Mouse (Mus musculus) hindbrain, embryonic 15.5 days (tissue): Measurements from ENCODE around the gene Uqcc1. TPM values are rescaled to one million over a fixed set of nuclear protein-coding genes. Genes with fewer than 3 reads are reported as not detected.

Experiments used
- ATAC-seq: fragments of 200-750 bp; cut with Nextera tagmentation; 2 replicates; pipeline ENCODE4 v1.8.0; 2017; ENCODE audit warnings: low read depth, moderate number of reproducible peaks, moderate TSS enrichment; ENCODE audit not compliant: low FRiP score
- H3K27ac ChIP-seq: fragments of 300-500 bp; sonication (generic); replicated peaks from 2 replicates; pipeline ENCODE4 v1.5.1; 2015; ENCODE audit warnings: mild to moderate bottlenecking, inconsistent platforms
- H3K27me3 ChIP-seq: fragments of 300-500 bp; sonication (generic); 2 replicates; pipeline ENCODE4 v1.6.1; 2015; ENCODE audit warnings: control low read depth, inconsistent platforms
- H3K36me3 ChIP-seq: fragments of 300-500 bp; sonication (generic); 2 replicates; pipeline ENCODE4 v1.6.1; 2015; ENCODE audit warnings: control low read depth, inconsistent platforms
- H3K4me1 ChIP-seq: fragments of 300-500 bp; sonication (generic); replicated peaks from 2 replicates; pipeline ENCODE4 v1.6.1; 2015; ENCODE audit warnings: control low read depth, inconsistent platforms
- H3K4me2 ChIP-seq: fragments of 300-500 bp; sonication (generic); 2 replicates; pipeline ENCODE4 v1.6.1; 2015; ENCODE audit warnings: moderate library complexity, mild to moderate bottlenecking, inconsistent platforms
- H3K4me3 ChIP-seq: fragments of 300-500 bp; sonication (generic); 2 replicates; pipeline ENCODE4 v1.5.1; 2015; ENCODE audit warnings: mild to moderate bottlenecking, inconsistent platforms
- H3K9ac ChIP-seq: fragments of 300-500 bp; sonication (generic); 2 replicates; pipeline ENCODE4 v1.6.1; 2015; ENCODE audit warnings: inconsistent platforms
- H3K9me3 ChIP-seq: fragments of 300-500 bp; sonication (generic); 2 replicates; pipeline ENCODE4 v1.6.1; 2016; ENCODE audit warnings: control low read depth, inconsistent platforms
- WGBS: fragments of 180-500 bp; shearing (Covaris S2); methylation state at CpG from one replicate; pipeline ENCODE4 v1.1.7; 2015; 5-methylcytosine and 5-hydroxymethylcytosine counted together
- polyA plus RNA-seq: library from polyadenylated mRNA; unstranded; fragments of >200 nt; fragmentation: Nextera tagmentation; extraction: Ambion mirVana; gene quantifications from 2 replicates; pipeline ENCODE4 v1.2.1, GENCODE M21; 2015

Uqcc1 gene
- polyA plus RNA-seq, 1 experiment from 2014 or later: 65.0 TPM

GRCm38 (mm10) chr2:155914684-155915083, 15.4 kb downstream of the Uqcc1 start:
- no peaks in the 10 kb centered on the region for H3K4me1 ChIP-seq
- H3K27ac ChIP-seq: no peak overlapping the region
- H3K9me3 ChIP-seq: no peaks in the 10 kb centered on the region
- 92% methylated on average over 6 of the region's 6 CpGs for WGBS
- H3K27me3 ChIP-seq: no peaks in the 10 kb centered on the region
- no peak overlapping the region for H3K4me2 ChIP-seq
- H3K9ac ChIP-seq: no peak overlapping the region
- H3K4me3 ChIP-seq: no peak overlapping the region
- ATAC-seq: no peak
- peaks cover 38% of the 10 kb centered on the region for H3K36me3 ChIP-seq

- WGBS: 97% methylated on average over 6 of the region's 6 CpGs
- ATAC-seq: no peak
- H3K36me3 ChIP-seq: peaks cover 13% of the 10 kb centered on the region; the same call in 1 of the 2 replicates
Measured at GRCm38 (mm10) chr2:155903632-155904008, 26.5 kb downstream of the Uqcc1 start.

GRCm38 (mm10) chr2:155902989-155903631, 27.0 kb downstream of the Uqcc1 start:
- H3K9ac ChIP-seq: no peak overlapping the region
- H3K4me1 ChIP-seq: no peaks in the 10 kb centered on the region
- no peak overlapping the region for H3K4me2 ChIP-seq
- H3K27me3 ChIP-seq: no peaks in the 10 kb centered on the region
- H3K36me3 ChIP-seq: peaks cover 16% of the 10 kb centered on the region; the same call in 1 of the 2 replicates
- H3K9me3 ChIP-seq: no peaks in the 10 kb centered on the region
- WGBS: 84% methylated on average over 16 of the region's 16 CpGs
- H3K27ac ChIP-seq: no peak overlapping the region
- H3K4me3 ChIP-seq: no peak overlapping the region
- no peak for ATAC-seq

More at GRCm38 (mm10) chr2:155903632-155904008, 26.5 kb downstream of the Uqcc1 start:
- Histone ChIP-seq H3K4me1 (no peaks in the 10 kb centered on the region), H3K27ac (no peak overlapping the region), H3K27me3 (no peaks in the 10 kb centered on the region), H3K9me3 (no peaks in the 10 kb centered on the region), H3K9ac (no peak overlapping the region), H3K4me3 (no peak overlapping the region), H3K4me2 (no peak overlapping the region)

- Histone ChIP-seq H3K27me3 (no peaks in the 10 kb centered on the region), H3K4me2 (no peak overlapping the region), H3K9me3 (no peaks in the 10 kb centered on the region), H3K4me1 (no peaks in the 10 kb centered on the region), H3K4me3 (no peak overlapping the region), H3K9ac (no peak overlapping the region), H3K36me3 (peaks cover 22% of the 10 kb centered on the region), H3K27ac (no peak overlapping the region)
- ATAC-seq: no peak
- 92% methylated on average over 16 of the region's 16 CpGs for WGBS
Measured at GRCm38 (mm10) chr2:155895046-155895735, 34.9 kb downstream of the Uqcc1 start.

GRCm38 (mm10) chr2:155894307-155895045, 35.6 kb downstream of the Uqcc1 start:
- no peak overlapping the region for H3K4me3 ChIP-seq
- no peaks in the 10 kb centered on the region for H3K27me3 ChIP-seq
- no peaks in the 10 kb centered on the region for H3K9me3 ChIP-seq
- H3K9ac ChIP-seq: no peak overlapping the region
- no peak overlapping the region for H3K4me2 ChIP-seq
- H3K4me1 ChIP-seq: no peaks in the 10 kb centered on the region
- H3K36me3 ChIP-seq: peaks cover 18% of the 10 kb centered on the region
- WGBS: 89% methylated on average over 13 of the region's 13 CpGs
- ATAC-seq: no peak
- no peak overlapping the region for H3K27ac ChIP-seq

GRCm38 (mm10) chr2:155886776-155887175, 43.3 kb downstream of the Uqcc1 start:
- no peak overlapping the region for H3K4me3 ChIP-seq
- H3K27ac ChIP-seq: no peak overlapping the region
- no peak overlapping the region for H3K4me2 ChIP-seq
- H3K27me3 ChIP-seq: no peaks in the 10 kb centered on the region
- no peaks in the 10 kb centered on the region for H3K9me3 ChIP-seq
- no peaks in the 10 kb centered on the region for H3K4me1 ChIP-seq
- H3K9ac ChIP-seq: no peak overlapping the region
- peaks cover 7% of the 10 kb centered on the region for H3K36me3 ChIP-seq
- no peak for ATAC-seq
- WGBS: 95% methylated on average over 12 of the region's 12 CpGs

- no peak for ATAC-seq
- H3K4me3 ChIP-seq: no peak overlapping the region
- H3K27ac ChIP-seq: no peak overlapping the region
- no peak overlapping the region for H3K9ac ChIP-seq
- no peak overlapping the region for H3K4me2 ChIP-seq
- H3K4me1 ChIP-seq: no peaks in the 10 kb centered on the region
- H3K36me3 ChIP-seq: peaks cover 7% of the 10 kb centered on the region
- no peaks in the 10 kb centered on the region for H3K27me3 ChIP-seq
- no peaks in the 10 kb centered on the region for H3K9me3 ChIP-seq
- whole genome bisulfite sequencing: 75% methylated on average over 10 of the region's 10 CpGs
Measured at GRCm38 (mm10) chr2:155885271-155885697, 44.8 kb downstream of the Uqcc1 start.

GRCm38 (mm10) chr2:155882087-155882486, 48.0 kb downstream of the Uqcc1 start:
- no peak overlapping the region for H3K4me3 ChIP-seq
- no peak overlapping the region for H3K4me2 ChIP-seq
- H3K36me3 ChIP-seq: peaks cover 12% of the 10 kb centered on the region
- H3K27me3 ChIP-seq: no peaks in the 10 kb centered on the region
- WGBS: 96% methylated on average over 3 of the region's 3 CpGs
- H3K27ac ChIP-seq: no peak overlapping the region
- H3K9me3 ChIP-seq: no peaks in the 10 kb centered on the region
- no peak overlapping the region for H3K9ac ChIP-seq
- H3K4me1 ChIP-seq: no peaks in the 10 kb centered on the region
- ATAC-seq: no peak

- Histone ChIP-seq H3K9me3 (no peaks in the 10 kb centered on the region), H3K27me3 (no peaks in the 10 kb centered on the region), H3K4me2 (no peak overlapping the region), H3K4me1 (no peaks in the 10 kb centered on the region), H3K4me3 (no peak overlapping the region), H3K9ac (no peak overlapping the region), H3K36me3 (peaks cover 19% of the 10 kb centered on the region), H3K27ac (no peak overlapping the region)
- 90% methylated on average over 21 of the region's 21 CpGs for WGBS
- no peak for ATAC-seq
Measured at GRCm38 (mm10) chr2:155878964-155879876, 50.9 kb downstream of the Uqcc1 start.

GRCm38 (mm10) chr2:155873636-155874035, 56.5 kb downstream of the Uqcc1 start:
- peaks cover 21% of the 10 kb centered on the region for H3K36me3 ChIP-seq
- peak overlapping the region; percentile 66; the same call in 1 of the 2 replicates for H3K27ac ChIP-seq
- no peaks in the 10 kb centered on the region for H3K27me3 ChIP-seq
- ATAC-seq: no peak
- H3K4me2 ChIP-seq: no peak overlapping the region
- WGBS: 84% methylated on average over 6 of the region's 6 CpGs
- H3K4me1 ChIP-seq: peaks cover 18% of the 10 kb centered on the region
- H3K9me3 ChIP-seq: no peaks in the 10 kb centered on the region
- no peak overlapping the region for H3K4me3 ChIP-seq
- no peak overlapping the region for H3K9ac ChIP-seq

GRCm38 (mm10) chr2:155872930-155873507, 57.1 kb downstream of the Uqcc1 start:
- Histone ChIP-seq H3K27me3 (no peaks in the 10 kb centered on the region), H3K9ac (no peak overlapping the region), H3K27ac (peak overlapping the region; percentile 66), H3K4me3 (no peak overlapping the region), H3K4me1 (peaks cover 18% of the 10 kb centered on the region), H3K36me3 (peaks cover 23% of the 10 kb centered on the region), H3K9me3 (no peaks in the 10 kb centered on the region), H3K4me2 (no peak overlapping the region)
- WGBS: 48% methylated on average over 10 of the region's 10 CpGs
- ATAC-seq: no peak
